Mouse (Mus musculus) lung, postnatal 0 days (tissue): ENCODE measurements around the gene Trp73.

Experiments used
- CTCF ChIP-seq: IDR thresholded peaks from 2 replicates; pipeline ENCODE4 v1.5.1; 2016; ENCODE audit warnings: antibody characterized with exemption, mild to moderate bottlenecking
- EP300 ChIP-seq: IDR thresholded peaks from 2 replicates; pipeline ENCODE4 v1.6.1; 2016; ENCODE audit warnings: antibody characterized with exemption, mild to moderate bottlenecking, control low read depth

GRCm38 (mm10) chr4:154023754-154024601, 116.0 kb downstream of the Trp73 start:
- TF ChIP-seq CTCF = no peak
- no peak for TF ChIP-seq EP300
